Mouse (Mus musculus) ES-E14 (cell line): Measurements from ENCODE around the gene Tbc1d10a. TPM values are rescaled to one million over a fixed set of nuclear protein-coding genes. Genes with fewer than 3 reads are reported as not detected.

ENCODE experiments used
- DNase-seq: peaks from one replicate; pipeline ENCODE4 v3.0.0-alpha.2; 2013; ENCODE audit warnings: low read depth, low spot score
- H3K27ac ChIP-seq: 2 replicates; pipeline ENCODE4 v1.5.1; 2012; ENCODE audit warnings: low read depth, mild to moderate bottlenecking, low read length, moderate library complexity, mixed read lengths; ENCODE audit not compliant: poor library complexity, insufficient read depth, severe bottlenecking
- H3K36me3 ChIP-seq: 2 replicates; pipeline ENCODE4 v1.6.1; 2012; ENCODE audit warnings: mild to moderate bottlenecking, low read length, moderate library complexity, mixed read lengths; ENCODE audit not compliant: control insufficient read depth, poor library complexity, insufficient read depth, severe bottlenecking
- H3K4me1 ChIP-seq, 2 experiments: fragments of 150-350 bp in 1 of 2; sonication (generic) in 1 of 2; 2 replicates each; pipeline ENCODE4 v1.6.1; 2012; ENCODE audit warnings: low read length in 2 of 2, mild to moderate bottlenecking in 1 of 2, mixed read lengths in 1 of 2; ENCODE audit not compliant: control insufficient read depth in 2 of 2, insufficient read depth in 2 of 2, poor library complexity in 1 of 2
- H3K4me3 ChIP-seq, 2 experiments: fragments of 150-350 bp in 1 of 2; sonication (generic) in 1 of 2; 2 replicates each; pipeline ENCODE4 v1.5.1; 2012; ENCODE audit warnings: low read length in 2 of 2, low read depth in 1 of 2, mild to moderate bottlenecking in 1 of 2, mixed read lengths in 1 of 2; ENCODE audit not compliant: insufficient read depth in 1 of 2, poor library complexity in 1 of 2, severe bottlenecking in 1 of 2
- H3K9ac ChIP-seq: 2 replicates; pipeline ENCODE4 v1.6.1; 2012; ENCODE audit warnings: low read depth, mild to moderate bottlenecking, low read length, mixed read lengths; ENCODE audit not compliant: poor library complexity, insufficient read depth, severe bottlenecking
- H3K9me3 ChIP-seq: fragments of 150-350 bp; sonication (generic); 2 replicates; pipeline ENCODE4 v1.6.1; 2012; ENCODE audit warnings: low read depth, mild to moderate bottlenecking, low read length; ENCODE audit not compliant: control insufficient read depth, insufficient read depth
- CHD2 ChIP-seq: IDR thresholded peaks from 2 replicates; pipeline ENCODE4 v1.6.1; 2014; ENCODE audit warnings: mild to moderate bottlenecking, low read depth, low read length, inconsistent platforms
- HCFC1 ChIP-seq: IDR thresholded peaks from 2 replicates; pipeline ENCODE4 v1.6.1; 2012; ENCODE audit warnings: low read length, inconsistent platforms, borderline replicate concordance; ENCODE audit not compliant: insufficient read depth
- MAFK ChIP-seq: IDR thresholded peaks from 2 replicates; pipeline ENCODE4 v1.6.1; 2014; ENCODE audit warnings: mild to moderate bottlenecking, low read depth, low read length, inconsistent platforms; ENCODE audit not compliant: insufficient read depth
- ZC3H11A ChIP-seq: IDR thresholded peaks from 2 replicates; pipeline ENCODE4 v1.6.1; 2012; ENCODE audit warnings: low read depth, mild to moderate bottlenecking, inconsistent platforms, low read length, borderline replicate concordance
- ZNF384 ChIP-seq: IDR thresholded peaks from 2 replicates; pipeline ENCODE4 v1.6.1; 2012; ENCODE audit warnings: low read depth, low read length, inconsistent platforms
- in situ Hi-C, 2 experiments: fragments of 600-800 bp; cut with MboI; formaldehyde crosslinking; loops; one replicate each; pipeline ENCODE4 v1.15.1; 2025; ENCODE audit warnings: low sequenced_read_pairs in 2 of 2, inconsistent platforms in 1 of 2; ENCODE audit not compliant: unreplicated experiment in 2 of 2
- total RNA-seq: library from RNA; depleted of rRNA; stranded (reverse); fragments of 300-350 nt; gene quantifications from 2 replicates; pipeline ENCODE4 v1.2.3, GENCODE M21; 2012

The Tbc1d10a gene
- total RNA-seq, 1 experiment = 40.9 TPM

DNA sequence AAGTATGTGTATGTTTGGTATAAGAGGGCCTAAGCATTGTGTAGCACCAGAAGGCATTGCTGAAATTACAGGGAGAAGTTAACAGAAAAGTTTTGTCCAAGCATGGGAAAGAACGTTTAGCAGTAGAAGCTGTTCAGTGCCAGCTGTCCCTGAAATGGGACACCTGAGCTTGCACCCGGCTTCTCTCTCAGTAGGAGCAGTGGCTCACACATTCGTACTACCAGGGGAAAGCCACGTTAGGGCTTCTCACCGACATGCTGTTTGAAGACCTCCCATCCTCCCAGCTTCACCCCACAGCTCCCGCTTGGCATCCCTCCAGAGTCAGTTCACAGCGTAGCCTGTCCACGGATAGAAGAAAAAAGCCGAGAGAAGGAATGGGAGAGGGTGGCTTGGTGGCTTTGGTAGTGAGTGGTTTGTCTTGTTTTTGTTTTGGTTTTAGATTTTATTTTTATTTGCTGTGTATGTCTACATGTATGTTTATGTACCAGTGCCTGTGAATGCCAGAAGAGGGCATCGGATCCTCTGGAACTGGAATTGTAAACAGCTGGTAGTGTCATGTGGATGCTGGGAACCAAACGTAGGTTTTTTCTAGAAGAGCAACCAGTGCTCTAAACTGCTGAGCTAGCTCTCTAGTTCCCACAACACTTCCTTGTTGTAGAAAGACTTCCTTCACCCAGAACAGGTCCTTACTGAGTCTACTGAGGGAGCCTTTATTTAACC, 15.6 kb downstream of the Tbc1d10a start:
- H3K36me3 ChIP-seq = peaks cover 10% of the 10 kb centered on the region; the same call in 1 of the 2 replicates
- no peaks in the 10 kb centered on the region for H3K9me3 ChIP-seq
- 0 out of 4 replicates have a peak, but pooled peaks cover 0 to under 1% of the 10 kb centered on the region in 2 experiments for H3K4me1 ChIP-seq
- DNase-seq = no peak
- in situ Hi-C loops = no loop called here
- no peak overlapping the region for H3K9ac ChIP-seq
- no peak overlapping the region for H3K27ac ChIP-seq
- TF ChIP-seq MAFK (no peak), CHD2 (no peak), ZC3H11A (no peak), ZNF384 (no peak), HCFC1 (no peak)
- H3K4me3 ChIP-seq = no peak overlapping the region

GRCm38 (mm10) chr11:4202995-4203704, 16.6 kb downstream of the Tbc1d10a start:
- in situ Hi-C loops = no loop called here
- no peak for DNase-seq
- H3K4me3 ChIP-seq = no peak overlapping the region
- H3K9ac ChIP-seq = no peak overlapping the region
- H3K9me3 ChIP-seq = no peaks in the 10 kb centered on the region
- H3K4me1 ChIP-seq = no peaks in the 10 kb centered on the region
- H3K27ac ChIP-seq = no peak overlapping the region
- TF ChIP-seq CHD2 = no peak
- peaks cover 13% of the 10 kb centered on the region; the same call in 1 of the 2 replicates for H3K36me3 ChIP-seq

DNA sequence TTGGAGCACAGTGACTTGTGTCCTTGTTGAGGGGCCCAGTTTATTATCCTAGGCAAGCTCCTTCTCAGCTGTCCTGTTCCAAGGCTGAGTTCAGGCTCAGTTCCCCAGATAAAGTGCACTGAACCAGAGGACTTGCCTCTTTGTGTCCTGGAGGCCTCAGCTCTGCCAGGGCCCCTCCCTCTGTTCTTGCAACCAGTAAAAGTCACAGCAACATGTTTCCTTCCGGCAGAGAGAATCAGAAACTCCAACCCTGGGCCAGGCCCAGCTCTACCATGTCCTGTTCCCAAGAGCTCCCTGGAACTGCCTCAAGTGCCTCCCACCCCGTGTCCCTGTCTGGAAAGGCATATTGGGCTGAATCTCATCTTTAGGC, 17.1 kb downstream of the Tbc1d10a start:
- in situ Hi-C loops = no loop called here
- no peak for TF ChIP-seq CHD2
- TF ChIP-seq HCFC1 = no peak
- TF ChIP-seq ZC3H11A = no peak
- no peak for TF ChIP-seq MAFK
- H3K9me3 ChIP-seq = no peaks in the 10 kb centered on the region
- peaks cover 14% of the 10 kb centered on the region; the same call in 1 of the 2 replicates for H3K36me3 ChIP-seq
- no peak overlapping the region for H3K9ac ChIP-seq
- H3K4me3 ChIP-seq = no peak overlapping the region
- no peaks in the 10 kb centered on the region for H3K4me1 ChIP-seq
- H3K27ac ChIP-seq = no peak overlapping the region
- DNase-seq = no peak

DNA sequence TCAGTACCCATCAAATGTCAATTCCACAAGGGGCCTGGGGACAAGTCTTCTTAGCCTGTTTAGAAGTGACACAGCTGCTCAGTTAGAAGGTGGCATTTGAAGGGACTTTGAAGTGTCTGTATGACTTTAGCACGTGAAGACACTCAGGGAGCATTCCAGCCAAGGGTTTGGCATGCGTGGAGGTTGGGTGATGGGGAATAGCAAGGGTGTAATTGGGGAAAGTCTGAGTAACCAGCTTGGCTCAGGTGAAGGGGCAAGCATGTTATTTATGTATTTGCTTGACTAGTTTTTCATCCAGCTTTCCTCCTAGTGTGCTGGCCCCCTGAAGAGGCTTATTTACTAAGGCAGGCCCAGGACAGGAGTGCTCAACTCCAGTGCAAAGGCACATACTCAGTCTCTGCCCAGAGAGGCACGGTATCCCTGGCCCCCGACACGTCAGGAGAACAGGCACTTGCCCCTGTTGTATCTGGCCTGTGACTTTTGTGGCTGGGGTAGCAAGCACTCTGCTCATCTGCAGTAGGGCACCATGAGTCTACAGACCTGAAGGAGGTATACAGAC, 18.6 kb downstream of the Tbc1d10a start:
- in situ Hi-C loops = no loop called here
- Histone ChIP-seq H3K4me1 (no peaks in the 10 kb centered on the region), H3K4me3 (no peak overlapping the region), H3K9ac (no peak overlapping the region), H3K36me3 (peaks cover 14% of the 10 kb centered on the region; the same call in 1 of the 2 replicates), H3K9me3 (no peaks in the 10 kb centered on the region), H3K27ac (no peak overlapping the region)
- DNase-seq = no peak
- TF ChIP-seq MAFK (no peak), CHD2 (no peak), HCFC1 (no peak), ZNF384 (no peak), ZC3H11A (no peak)
